Mouse (Mus musculus) stomach, postnatal 0 days (tissue): Measurements from ENCODE around the gene Sec22b. TPM values are rescaled to one million over a fixed set of nuclear protein-coding genes. Genes with fewer than 3 reads are reported as not detected.
A peak's percentile ranks its signal among the peaks of the same experiment; 100 is the strongest.

ENCODE experiments used
- ATAC-seq: fragments of 200-750 bp; cut with Nextera tagmentation; 2 replicates; pipeline ENCODE4 v1.8.0; 2017; ENCODE audit not compliant: low FRiP score, low TSS enrichment
- DNase-seq: peaks from one replicate; pipeline ENCODE4 v3.0.0-alpha.2; 2016; ENCODE audit warnings: low spot score
- H3K27ac ChIP-seq: fragments of 300-500 bp; sonication (generic); replicated peaks from 2 replicates; pipeline ENCODE4 v1.5.1; 2014; ENCODE audit warnings: mild to moderate bottlenecking, control low read depth
- H3K27me3 ChIP-seq: fragments of 300-500 bp; sonication (generic); 2 replicates; pipeline ENCODE4 v1.6.1; 2014; ENCODE audit warnings: low read length; ENCODE audit not compliant: control insufficient read depth, insufficient read depth
- H3K36me3 ChIP-seq: fragments of 300-500 bp; sonication (generic); 2 replicates; pipeline ENCODE4 v1.6.1; 2014; ENCODE audit warnings: low read length, mixed read lengths; ENCODE audit not compliant: control insufficient read depth, insufficient read depth
- H3K4me1 ChIP-seq: fragments of 300-500 bp; sonication (generic); replicated peaks from 2 replicates; pipeline ENCODE4 v1.6.1; 2014; ENCODE audit warnings: antibody characterized with exemption; ENCODE audit not compliant: control insufficient read depth, insufficient read depth
- H3K4me2 ChIP-seq: fragments of 300-500 bp; sonication (generic); replicated peaks from 2 replicates; pipeline ENCODE4 v1.6.1; 2014; ENCODE audit warnings: low read depth, mild to moderate bottlenecking, control low read depth, moderate library complexity
- H3K4me3 ChIP-seq: fragments of 300-500 bp; sonication (generic); 2 replicates; pipeline ENCODE4 v1.5.1; 2014; ENCODE audit warnings: low read depth, low read length, control low read depth
- H3K9ac ChIP-seq: fragments of 300-500 bp; sonication (generic); 2 replicates; pipeline ENCODE4 v1.6.1; 2014; ENCODE audit warnings: mild to moderate bottlenecking, low read length, control low read depth, mixed read lengths
- H3K9me3 ChIP-seq: fragments of 300-500 bp; sonication (generic); 2 replicates; pipeline ENCODE4 v1.6.1; 2016; ENCODE audit warnings: low read length; ENCODE audit not compliant: control insufficient read depth
- CTCF ChIP-seq: IDR thresholded peaks from 2 replicates; pipeline ENCODE4 v1.5.1; 2016; ENCODE audit warnings: antibody characterized with exemption, low read depth, mild to moderate bottlenecking, moderate library complexity
- EP300 ChIP-seq: optimal IDR thresholded peaks from 2 replicates; pipeline ENCODE3; 2016; ENCODE audit warnings: antibody characterized with exemption
- WGBS: fragments of 180-500 bp; shearing (Covaris S2); extraction: QIAGEN DNeasy Blood & Tissue Kit; methylation state at CpG from one replicate; pipeline ENCODE4 v1.1.7; 2014; 5-methylcytosine and 5-hydroxymethylcytosine counted together
- polyA plus RNA-seq: library from polyadenylated mRNA; unstranded; fragments of >200 nt; fragmentation: Nextera tagmentation; extraction: Ambion mirVana; gene quantifications from 2 replicates; pipeline ENCODE4 v1.2.1, GENCODE M21; 2015

Gene Sec22b
- polyA plus RNA-seq, 1 experiment from 2014 or later: 90.6 TPM

DNA sequence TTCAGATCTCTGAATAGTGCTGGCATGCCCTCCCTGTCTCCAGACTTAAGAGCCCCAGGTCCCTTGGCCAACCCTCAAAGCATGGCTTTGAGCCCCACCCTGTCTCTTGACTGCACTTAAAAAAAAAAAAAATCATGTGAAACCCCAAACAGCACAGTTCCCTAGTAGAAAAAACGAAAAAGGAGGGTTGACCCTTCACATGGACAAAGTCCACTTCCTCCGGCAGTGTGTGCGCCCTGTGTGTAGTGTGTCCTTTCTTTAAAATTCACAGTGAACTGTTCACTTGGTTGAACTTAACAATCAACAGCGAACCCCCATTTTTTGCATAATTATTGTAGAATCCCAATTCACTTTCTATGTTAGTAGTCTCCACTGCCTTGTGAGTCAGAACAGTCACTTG is 34.3 kb upstream of the Sec22b start:
- 64% methylated on average over 4 of the region's 4 CpGs for WGBS
- peak overlapping the region; percentile 85 for H3K4me2 ChIP-seq
- no peaks in the 10 kb centered on the region for H3K9me3 ChIP-seq
- no peaks in the 10 kb centered on the region for H3K27me3 ChIP-seq
- ATAC-seq (no peak), DNase-seq (no peak)
- no peaks in the 10 kb centered on the region for H3K36me3 ChIP-seq
- TF ChIP-seq CTCF: no peak
- no peak for TF ChIP-seq EP300
- H3K4me1 ChIP-seq: no peaks in the 10 kb centered on the region
- no peak overlapping the region for H3K9ac ChIP-seq
- H3K4me3 ChIP-seq: no peak overlapping the region
- no peak overlapping the region for H3K27ac ChIP-seq

DNA sequence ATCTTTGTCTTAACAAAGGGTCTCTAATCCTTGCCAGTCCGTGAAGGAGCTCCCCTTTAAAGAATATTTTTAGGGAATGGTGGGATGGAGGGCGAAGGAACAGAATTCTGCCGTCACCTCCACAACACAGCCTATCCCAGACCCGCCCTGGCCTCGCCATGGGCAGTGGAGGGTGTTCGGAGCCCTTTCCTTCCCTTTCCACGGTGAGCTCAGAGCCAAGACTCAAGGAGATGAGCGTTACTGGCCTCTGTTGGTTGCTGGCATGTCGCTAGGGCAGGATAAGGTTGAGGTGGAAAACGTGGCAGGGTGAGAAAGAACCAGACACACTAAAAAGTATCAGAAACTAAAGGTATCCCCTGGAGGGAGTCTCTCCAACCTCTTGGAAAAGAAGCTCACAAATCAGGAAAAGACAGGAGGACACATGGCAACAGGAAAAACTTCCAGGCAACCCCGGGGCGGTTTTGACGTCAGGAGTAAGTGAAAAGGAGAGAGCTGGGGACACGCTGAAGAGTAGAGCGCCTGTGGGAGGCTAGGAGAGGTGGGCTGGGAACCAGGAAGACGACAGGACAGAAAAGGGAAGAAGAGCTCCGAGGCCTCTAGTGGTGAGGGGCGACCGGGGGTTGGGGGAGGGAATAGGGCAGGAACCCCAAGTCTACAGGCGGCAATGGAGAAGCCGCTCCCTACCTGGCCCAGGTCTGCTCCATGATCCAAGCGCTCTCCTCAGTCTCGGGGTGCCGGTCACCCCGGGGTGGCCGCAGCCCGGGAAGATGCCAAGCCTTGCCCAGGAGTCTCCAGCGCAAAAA is 33.6 kb upstream of the Sec22b start:
- ATAC-seq: no peak; the same call in none of the 2 replicates
- Histone ChIP-seq H3K4me3 (peak overlapping the region; percentile 49), H3K9me3 (no peaks in the 10 kb centered on the region), H3K4me2 (peak overlapping the region; percentile 85), H3K36me3 (no peaks in the 10 kb centered on the region), H3K27ac (0 out of 2 replicates have a peak overlapping the region, but pooled peaks have one; percentile 36), H3K4me1 (no peaks in the 10 kb centered on the region), H3K27me3 (no peaks in the 10 kb centered on the region), H3K9ac (peak overlapping the region; percentile 59; the same call in 1 of the 2 replicates)
- TF ChIP-seq EP300: no peak
- peak; percentile 6; the same call in 1 of the 2 replicates for TF ChIP-seq CTCF
- peak; percentile 17 for DNase-seq
- WGBS: 4% methylated on average over 28 of the region's 28 CpGs

DNA sequence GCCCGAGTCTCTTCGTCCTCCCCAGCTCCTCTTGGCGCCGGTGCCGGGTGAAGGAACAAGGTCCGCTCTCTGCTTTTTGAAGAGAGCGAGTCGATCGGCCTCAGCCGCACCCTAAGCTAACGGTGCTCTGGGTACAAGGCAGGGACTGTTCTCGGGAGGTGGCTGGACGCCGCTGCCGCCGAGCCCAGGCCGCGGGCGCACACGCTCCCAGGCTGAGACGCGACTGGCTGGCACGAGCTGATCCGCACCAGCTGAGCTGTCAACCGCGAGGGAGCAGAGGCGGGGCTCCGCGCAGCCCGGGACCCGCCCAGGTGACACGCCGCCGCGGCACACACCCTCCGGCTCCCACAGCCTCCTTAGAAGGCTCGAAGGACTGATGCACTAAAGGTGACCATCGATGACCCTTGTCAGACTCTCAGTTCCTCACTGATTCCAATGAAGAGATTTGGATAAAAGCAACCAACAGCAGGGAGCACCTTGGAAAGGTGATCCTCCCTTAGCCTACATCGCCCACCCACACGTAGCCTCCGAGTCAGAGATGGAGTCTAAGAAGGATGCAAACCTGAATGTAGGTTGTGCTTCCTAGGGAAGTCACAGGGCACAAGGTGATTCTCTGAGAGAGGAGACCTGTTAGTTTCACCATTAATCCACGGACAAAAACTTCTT is 32.8 kb upstream of the Sec22b start:
- ATAC-seq: peak; percentile 96
- Histone ChIP-seq H3K4me3 (peak overlapping the region; percentile 49), H3K36me3 (no peaks in the 10 kb centered on the region), H3K27ac (0 out of 2 replicates have a peak overlapping the region, but pooled peaks have one; percentile 36), H3K4me2 (peak overlapping the region; percentile 85), H3K9me3 (no peaks in the 10 kb centered on the region), H3K27me3 (no peaks in the 10 kb centered on the region), H3K4me1 (no peaks in the 10 kb centered on the region), H3K9ac (peak overlapping the region; percentile 59; the same call in 1 of the 2 replicates)
- TF ChIP-seq CTCF (no peak), EP300 (no peak)
- WGBS: 5% methylated on average over 41 of the region's 42 CpGs
- DNase-seq: peak; percentile 84

DNA sequence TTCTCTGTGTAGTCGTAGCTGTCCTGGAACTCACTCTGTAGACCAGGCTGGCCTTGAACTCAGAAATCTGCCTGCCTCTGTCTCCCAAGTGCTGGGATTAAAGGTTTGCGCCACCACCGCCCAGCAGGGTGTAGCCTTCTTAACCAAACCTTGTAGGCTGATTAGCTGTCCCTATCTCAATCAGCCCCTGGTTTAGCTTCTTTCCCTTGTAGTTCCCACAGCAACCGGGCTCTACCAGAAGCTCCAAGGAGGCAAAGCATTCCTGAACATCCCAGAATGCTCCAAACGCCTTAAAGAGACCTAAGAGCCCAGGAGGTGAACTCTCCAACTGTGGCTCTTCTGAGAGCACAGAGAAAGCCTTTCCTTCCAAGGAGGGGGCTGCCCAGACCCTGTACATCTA is 32.3 kb upstream of the Sec22b start:
- 61% methylated on average over 4 of the region's 5 CpGs for WGBS
- no peak overlapping the region for H3K4me2 ChIP-seq
- TF ChIP-seq CTCF (no peak), EP300 (no peak)
- no peaks in the 10 kb centered on the region for H3K4me1 ChIP-seq
- no peaks in the 10 kb centered on the region for H3K9me3 ChIP-seq
- H3K36me3 ChIP-seq: no peaks in the 10 kb centered on the region
- H3K27me3 ChIP-seq: no peaks in the 10 kb centered on the region
- no peak for DNase-seq
- no peak for ATAC-seq
- no peak overlapping the region for H3K9ac ChIP-seq
- H3K4me3 ChIP-seq: no peak overlapping the region
- no peak overlapping the region for H3K27ac ChIP-seq

DNA sequence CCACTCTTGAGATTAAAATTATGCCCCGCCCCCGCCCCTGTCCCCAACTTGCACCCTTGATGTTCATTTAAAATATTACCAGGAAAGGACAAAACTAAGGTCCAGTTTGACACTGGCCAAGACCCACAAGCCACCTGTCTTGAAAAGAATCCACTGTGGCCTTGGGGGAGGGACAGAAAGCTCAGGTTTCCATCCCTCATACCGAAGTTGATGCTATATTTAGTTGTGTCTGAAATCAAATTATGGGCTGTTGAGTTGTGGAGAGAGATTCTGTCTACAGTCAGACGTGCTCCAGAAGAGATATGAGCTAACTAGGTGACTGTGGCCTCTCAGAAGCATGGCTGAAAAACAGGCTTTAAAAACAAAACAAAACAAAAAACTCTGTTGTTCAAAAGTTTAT is 31.3 kb upstream of the Sec22b start:
- no peaks in the 10 kb centered on the region for H3K4me1 ChIP-seq
- no peaks in the 10 kb centered on the region for H3K27me3 ChIP-seq
- H3K4me2 ChIP-seq: no peak overlapping the region
- no peak overlapping the region for H3K9ac ChIP-seq
- H3K9me3 ChIP-seq: no peaks in the 10 kb centered on the region
- H3K4me3 ChIP-seq: no peak overlapping the region
- no peak overlapping the region for H3K27ac ChIP-seq
- TF ChIP-seq CTCF: no peak
- no peak for TF ChIP-seq EP300
- H3K36me3 ChIP-seq: no peaks in the 10 kb centered on the region
- 66% methylated on average over 4 of the region's 4 CpGs for WGBS
- no peak for ATAC-seq
- DNase-seq: no peak

DNA sequence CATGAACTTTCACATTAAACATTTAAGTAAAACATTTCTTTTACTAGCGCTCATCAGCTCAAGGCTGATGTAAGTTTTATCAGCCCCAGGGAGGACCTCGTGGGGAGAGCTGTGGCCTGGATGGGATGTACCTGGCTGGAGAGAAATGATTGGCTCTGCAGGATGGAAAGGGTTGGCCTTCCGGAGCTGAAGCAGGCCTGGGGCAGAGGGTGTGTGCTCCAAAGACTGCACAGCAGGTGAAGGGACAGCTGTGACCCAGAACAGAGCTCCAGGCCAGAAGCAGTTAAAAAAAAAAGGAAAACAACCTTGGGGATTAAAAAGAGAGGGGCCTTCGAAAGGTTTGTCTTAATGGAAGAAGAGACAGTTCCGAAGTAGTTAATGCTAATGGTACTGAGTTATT is 26.2 kb upstream of the Sec22b start:
- Histone ChIP-seq H3K27ac (no peak overlapping the region), H3K36me3 (no peaks in the 10 kb centered on the region), H3K4me3 (no peak overlapping the region), H3K9ac (no peak overlapping the region), H3K9me3 (no peaks in the 10 kb centered on the region), H3K4me1 (no peaks in the 10 kb centered on the region), H3K4me2 (no peak overlapping the region), H3K27me3 (no peaks in the 10 kb centered on the region)
- no peak for DNase-seq
- no peak for TF ChIP-seq CTCF
- TF ChIP-seq EP300: no peak
- ATAC-seq: no peak
- 30% methylated on average over 5 of the region's 5 CpGs for WGBS
